8 mouse cellular contexts compared by ENCODE assay signal in the genomic region with DNA sequence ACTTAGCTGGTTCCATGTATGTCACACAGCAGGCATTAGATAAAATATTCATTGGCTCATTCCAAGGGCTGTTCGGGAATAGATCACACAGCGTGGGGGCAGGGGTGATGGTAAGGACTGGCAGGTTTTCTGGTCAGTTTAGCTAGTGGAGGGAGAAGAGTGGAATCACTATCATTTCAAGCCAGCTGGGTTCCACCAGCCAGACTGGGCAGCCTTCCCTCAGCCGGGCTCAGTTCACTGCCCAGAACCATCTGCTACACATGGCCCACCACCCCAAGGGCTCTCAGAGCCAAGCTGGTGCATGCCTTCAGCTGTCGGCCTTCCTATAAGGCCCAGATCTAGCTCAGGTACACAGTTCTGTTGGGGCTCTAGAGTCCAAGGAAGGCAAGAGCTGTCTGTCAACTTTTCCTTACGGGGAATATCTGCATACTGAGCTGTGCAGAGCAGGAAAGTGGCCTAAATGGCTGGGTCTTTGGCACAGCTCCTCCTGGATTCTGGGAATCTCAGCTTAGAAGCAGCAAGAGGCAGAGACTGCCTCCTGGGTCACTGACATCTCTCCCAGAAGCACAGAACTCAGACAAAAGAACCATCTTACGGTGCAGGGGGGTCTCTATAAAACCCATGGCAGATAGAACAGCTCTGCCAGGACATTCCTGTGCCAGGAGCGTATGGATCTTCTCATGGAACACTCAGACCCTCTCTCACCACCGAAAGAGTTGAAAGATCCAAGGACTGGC. TPM values are rescaled to one million over a fixed set of nuclear protein-coding genes. Genes with fewer than 3 reads are reported as not detected.
DNase-seq lines count a peak whose midpoint lies in the region; ATAC-seq and TF ChIP-seq lines count a peak whose summit lies in the region.

No protein-coding gene starts in this region.

- no peak overlapping the region for H3K27ac ChIP-seq in kidney, embryonic 15.5 days
- H3K27ac ChIP-seq in forebrain, embryonic 13.5 days, result peak overlapping the region; percentile 90
- no peak overlapping the region for H3K27ac ChIP-seq in liver, postnatal 0 days (ENCODE audit: low read depth)

- ATAC-seq in kidney, embryonic 15.5 days (replicated peaks; ENCODE audit: low FRiP score), result no peak; the same call in 1 of the 2 replicates
- peak; percentile 46 for ATAC-seq in forebrain, embryonic 13.5 days
- ATAC-seq in liver, postnatal 0 days, result no peak

- WGBS in kidney, embryonic 15.5 days, result 63% methylated on average over 8 of the region's 8 CpGs
- WGBS in forebrain, embryonic 13.5 days, result 47% methylated on average over 8 of the region's 8 CpGs
- 67% methylated on average over 8 of the region's 8 CpGs for WGBS in liver, postnatal 0 days (ENCODE audit: insufficient replicate concordance)

- H3K4me3 ChIP-seq in kidney, embryonic 15.5 days (replicated peaks), result peak overlapping the region; percentile 81
- peak overlapping the region; percentile 85 for H3K4me3 ChIP-seq in forebrain, embryonic 13.5 days
- H3K4me3 ChIP-seq in liver, postnatal 0 days (ENCODE audit: low read depth, low read length), result 0 out of 2 replicates have a peak overlapping the region, but pooled peaks have one; percentile 64

- TF ChIP-seq CTCF in liver, postnatal 0 days (IDR thresholded peaks at IDR 0.05; ENCODE audit: low read depth), result no peak

- TF ChIP-seq EP300 in liver, postnatal 0 days (IDR thresholded peaks at IDR 0.05; ENCODE audit: low read depth), result no peak

- no peak overlapping the region for H3K9ac ChIP-seq in kidney, embryonic 15.5 days
- peak overlapping the region; percentile 94 for H3K9ac ChIP-seq in forebrain, embryonic 13.5 days
- H3K9ac ChIP-seq in liver, postnatal 0 days (replicated peaks), result no peak overlapping the region

- no peak for DNase-seq in kidney, postnatal 25 days
- peak; percentile 91 for DNase-seq in cerebellum, adult 11-12 months
- no peak for DNase-seq in liver, postnatal 0 days
- DNase-seq in adrenal gland, adult 18-20 months (ENCODE audit: low spot score in 2 of 2), result no peak
- DNase-seq in adrenal gland, postnatal 14 days, result no peak
- DNase-seq in embryo, embryonic 11 days, result no peak

- H3K9me3 ChIP-seq in kidney, embryonic 15.5 days (replicated peaks), result no peaks in the 10 kb centered on the region
- H3K9me3 ChIP-seq in forebrain, embryonic 13.5 days (replicated peaks), result no peaks in the 10 kb centered on the region
- no peaks in the 10 kb centered on the region for H3K9me3 ChIP-seq in liver, postnatal 0 days (ENCODE audit: low read length)

- peaks cover 14% of the 10 kb centered on the region; the same call in 1 of the 2 replicates for H3K27me3 ChIP-seq in kidney, embryonic 15.5 days
- H3K27me3 ChIP-seq in forebrain, embryonic 13.5 days, result no peaks in the 10 kb centered on the region
- peaks cover 23% of the 10 kb centered on the region for H3K27me3 ChIP-seq in liver, postnatal 0 days (ENCODE audit: insufficient read depth, low read length)

- H3K36me3 ChIP-seq in kidney, embryonic 15.5 days, result no peaks in the 10 kb centered on the region
- H3K36me3 ChIP-seq in forebrain, embryonic 13.5 days (ENCODE audit: poor library complexity, severe bottlenecking), result peaks cover 31% of the 10 kb centered on the region
- H3K36me3 ChIP-seq in liver, postnatal 0 days (replicated peaks; ENCODE audit: insufficient read depth, low read length), result no peaks in the 10 kb centered on the region

- peak overlapping the region; percentile 100 for H3K4me2 ChIP-seq in kidney, embryonic 15.5 days
- peak overlapping the region; percentile 95 for H3K4me2 ChIP-seq in forebrain, embryonic 13.5 days
- H3K4me2 ChIP-seq in liver, postnatal 0 days (ENCODE audit: low read depth, low read length), result peak overlapping the region; percentile 91

- peaks cover 30% of the 10 kb centered on the region for H3K4me1 ChIP-seq in kidney, embryonic 15.5 days
- H3K4me1 ChIP-seq in forebrain, embryonic 13.5 days, result peaks cover 32% of the 10 kb centered on the region
- H3K4me1 ChIP-seq in liver, postnatal 0 days (ENCODE audit: insufficient read depth), result 0 out of 2 replicates have a peak, but pooled peaks cover 3% of the 10 kb centered on the region

RNA-seq across cellular contexts. Expression of a gene that starts 1.5 kb away (rescaled TPM):
- 38.1 and 41.2 TPM in 2 replicates for polyA plus RNA-seq in kidney, embryonic 15.5 days (2015; fragmentation: Nextera tagmentation; extraction: Ambion mirVana)
- 62.6 and 65.9 TPM in 2 replicates for polyA plus RNA-seq in forebrain, embryonic 13.5 days (2015; fragmentation: Nextera tagmentation; extraction: Ambion mirVana)
- 9.8 and 11.3 TPM in 2 replicates for polyA plus RNA-seq in liver, postnatal 0 days (2015; fragmentation: Nextera tagmentation; extraction: Ambion mirVana)
- 100 to 1,000 TPM; 108 to 123 TPM for total RNA-seq in adrenal gland, adult 18-20 months (2021)
- total RNA-seq in adrenal gland, postnatal 14 days (2021), result 193 and 200 TPM in 2 replicates

RNA-seq across cellular contexts. Expression of a gene that starts 32.3 kb away (rescaled TPM):
- 314 and 337 TPM in 2 replicates for polyA plus RNA-seq in kidney, embryonic 15.5 days (2015; fragmentation: Nextera tagmentation; extraction: Ambion mirVana)
- 352 and 406 TPM in 2 replicates for polyA plus RNA-seq in forebrain, embryonic 13.5 days (2015; fragmentation: Nextera tagmentation; extraction: Ambion mirVana)
- polyA plus RNA-seq in liver, postnatal 0 days (2015; fragmentation: Nextera tagmentation; extraction: Ambion mirVana), result 257 and 261 TPM in 2 replicates
- 100 to 1,000 TPM; 244 to 304 TPM for total RNA-seq in adrenal gland, adult 18-20 months (2021)
- 317 and 335 TPM in 2 replicates for total RNA-seq in adrenal gland, postnatal 14 days (2021)
